Mouse (Mus musculus) frontal cortex, postnatal 25 days (tissue): ENCODE measurements at regions not wholly inside any gene's neighbourhood (a gene's known extent, or its start where the extent isn't known, plus 50 kb on each side); places are given as distances from the start of the nearest gene placed in this dataset.
A peak's percentile ranks its signal among the peaks of the same experiment; 100 is the strongest.

ENCODE experiments used
- DNase-seq, 2 experiments: peaks; one replicate each; pipeline ENCODE4 v3.0.0; 2022; ENCODE audit warnings: low spot score in 2 of 2

DNA sequence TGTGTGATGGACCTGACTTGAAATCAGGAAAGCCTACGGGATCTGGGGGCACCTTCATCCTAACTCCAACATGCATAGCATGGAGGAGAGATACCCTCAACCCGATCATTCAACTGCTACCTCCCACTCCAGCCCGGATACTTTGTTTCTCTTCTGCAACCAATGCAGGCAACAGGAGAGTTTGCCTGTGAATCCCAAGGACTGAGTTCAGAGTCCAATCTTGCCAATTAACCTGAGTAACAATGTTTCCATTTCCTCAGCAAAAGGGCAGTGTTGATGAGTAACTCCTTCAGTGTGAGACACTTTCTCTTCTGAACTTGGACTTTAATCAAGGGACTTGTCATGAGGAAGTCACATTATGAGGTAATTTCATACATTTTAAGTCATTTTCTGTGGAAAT is 129.1 kb upstream of the Gdf10 start:
- no peak for DNase-seq

DNA sequence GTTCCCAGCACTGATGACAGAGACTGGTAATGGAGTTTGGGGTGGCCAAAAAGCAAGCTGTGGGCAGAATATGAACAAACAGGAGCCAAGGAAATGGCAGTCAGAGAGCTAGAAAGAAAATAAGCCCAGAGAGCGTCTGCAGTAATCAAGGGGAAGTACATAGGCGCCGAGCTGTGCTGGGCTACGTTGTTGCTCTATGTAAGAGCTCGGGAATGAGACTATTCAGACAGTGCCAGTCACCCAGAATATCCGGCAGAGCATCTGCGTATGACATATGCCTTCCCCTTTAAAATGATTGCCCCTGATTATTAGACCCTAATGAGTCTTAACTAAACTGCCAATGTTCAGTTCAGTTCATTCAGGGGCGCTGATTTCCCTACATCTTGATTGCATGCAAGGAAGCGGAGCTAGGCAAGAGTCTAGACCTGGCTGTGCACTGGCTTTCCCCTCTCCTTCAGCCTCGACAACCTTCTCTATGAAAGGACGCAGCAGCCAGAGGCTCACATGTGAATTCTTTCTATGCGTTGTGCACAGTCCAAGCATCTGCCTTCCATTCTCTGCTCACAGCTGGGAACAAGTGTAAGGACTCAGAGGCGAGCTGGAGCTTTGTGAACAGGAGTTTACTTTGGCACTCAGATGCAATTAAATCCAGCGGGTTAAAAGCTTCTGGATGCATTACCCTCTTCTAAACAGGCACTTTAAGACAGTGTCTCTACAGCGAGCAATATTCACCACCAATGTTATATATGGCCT is 125.7 kb upstream of the Gdf10 start:
- DNase-seq, result no peak

DNA sequence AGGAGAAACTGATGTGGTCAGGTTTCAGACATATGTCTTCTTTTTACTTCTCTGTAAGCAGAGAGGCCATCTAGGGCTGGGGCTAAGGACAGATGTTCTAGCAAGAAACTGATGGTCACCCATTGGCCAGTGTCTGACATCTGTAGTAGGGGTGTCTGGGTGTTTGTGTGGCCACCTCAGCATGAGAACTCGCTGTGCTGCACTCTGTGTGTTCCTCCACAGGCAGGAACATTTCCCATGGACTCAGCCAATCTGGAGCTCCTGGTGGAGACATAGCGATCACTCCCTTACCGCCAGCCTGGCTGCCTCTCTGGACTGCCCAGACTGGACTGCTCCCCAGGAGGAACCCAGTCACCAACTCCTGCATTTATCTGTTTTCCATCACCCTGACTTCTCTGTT is 119.1 kb upstream of the Gdf10 start:
- no peak for DNase-seq

DNA sequence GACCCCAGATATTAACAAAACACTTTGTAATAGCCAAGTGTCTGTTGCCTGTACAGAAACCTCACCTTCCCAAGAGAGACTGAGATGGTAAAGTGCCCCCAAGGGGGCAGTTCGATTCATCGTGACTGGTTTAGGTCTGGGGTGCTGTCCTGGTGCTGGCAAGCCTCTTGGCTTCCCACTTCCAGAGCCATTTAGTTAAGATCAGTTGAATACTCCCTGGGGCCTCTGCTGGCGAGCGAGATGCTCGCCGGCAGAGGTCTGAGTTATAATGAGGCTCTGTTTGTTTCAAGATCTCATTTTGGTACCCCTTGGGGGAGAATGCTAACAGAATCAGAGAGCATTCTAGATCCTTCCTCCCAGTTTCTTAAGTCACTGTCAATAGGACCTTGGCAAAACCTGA is 118.7 kb upstream of the Gdf10 start:
- DNase-seq, result no peak

DNA sequence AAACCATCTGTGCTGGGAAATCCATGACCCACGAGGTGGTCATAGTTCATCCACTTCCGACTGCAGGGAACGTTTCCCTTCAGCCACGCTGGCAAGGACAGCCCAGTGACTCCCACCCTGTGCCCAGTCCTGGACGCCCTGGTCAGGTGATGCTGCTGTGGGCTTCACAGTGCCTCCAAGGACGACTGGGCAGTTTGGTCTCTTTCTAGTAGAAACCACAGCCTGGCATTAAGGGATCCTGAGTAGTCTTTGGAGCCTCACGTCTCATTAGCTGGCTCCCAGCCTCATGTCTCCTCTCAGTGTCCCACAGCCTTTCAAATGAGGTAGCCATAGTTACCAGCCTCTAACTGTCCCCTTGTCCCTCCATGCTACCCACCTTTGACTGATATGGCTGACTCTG is 116.2 kb upstream of the Gdf10 start:
- DNase-seq, result no peak

DNA sequence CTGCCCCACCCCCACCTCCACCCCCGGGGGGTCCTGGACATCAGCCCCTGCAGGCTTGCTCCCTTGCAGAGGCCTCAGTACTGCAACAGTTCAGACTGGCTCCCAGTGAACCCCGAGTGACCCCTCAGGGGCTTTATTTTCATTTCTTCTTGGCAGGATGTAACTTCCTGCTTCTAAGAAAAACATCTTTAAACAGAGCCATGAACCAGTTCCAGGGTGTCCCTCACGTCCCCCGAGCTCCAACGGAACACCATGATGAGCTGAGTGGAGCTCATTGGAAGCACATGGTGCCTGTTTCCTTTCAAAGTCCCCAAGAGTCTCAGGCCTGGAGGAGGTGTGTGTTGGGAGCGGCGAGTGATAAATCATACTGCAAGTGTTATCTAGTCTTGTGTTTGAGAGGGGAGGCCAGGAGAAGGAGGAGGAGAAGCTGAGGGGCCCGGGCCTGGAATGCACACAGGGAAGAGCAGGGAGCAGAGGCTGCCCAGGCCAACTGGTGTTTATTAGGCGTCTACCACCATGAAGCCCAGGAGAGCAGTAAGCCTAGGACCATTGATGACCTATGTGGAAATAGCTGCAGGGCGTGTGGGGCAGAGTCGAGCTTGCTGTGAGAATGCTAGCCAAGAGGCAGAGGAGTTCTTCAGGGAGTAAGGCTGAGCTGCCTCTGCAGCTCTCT is 114.7 kb upstream of the Gdf10 start:
- DNase-seq, result no peak

DNA sequence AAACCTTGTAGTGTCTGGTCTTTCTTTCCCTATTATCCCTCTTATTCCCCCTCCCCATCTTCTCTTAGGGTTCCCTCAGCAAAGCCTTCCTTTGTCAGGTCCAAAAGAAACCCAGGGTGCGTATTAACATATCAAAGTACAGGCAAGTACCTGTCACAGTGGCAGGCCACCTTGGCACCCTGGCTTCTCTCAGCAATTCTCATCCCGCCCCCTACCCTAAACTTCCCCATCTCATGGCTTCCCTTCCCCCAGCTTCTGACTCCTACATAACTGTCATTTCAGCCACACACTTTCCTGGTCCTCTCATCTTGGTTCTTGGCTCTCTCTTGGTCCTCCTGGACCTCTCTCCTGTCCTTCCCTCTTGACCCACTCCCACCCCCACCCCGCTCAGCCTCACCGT is 112.8 kb upstream of the Gdf10 start:
- no peak for DNase-seq

DNA sequence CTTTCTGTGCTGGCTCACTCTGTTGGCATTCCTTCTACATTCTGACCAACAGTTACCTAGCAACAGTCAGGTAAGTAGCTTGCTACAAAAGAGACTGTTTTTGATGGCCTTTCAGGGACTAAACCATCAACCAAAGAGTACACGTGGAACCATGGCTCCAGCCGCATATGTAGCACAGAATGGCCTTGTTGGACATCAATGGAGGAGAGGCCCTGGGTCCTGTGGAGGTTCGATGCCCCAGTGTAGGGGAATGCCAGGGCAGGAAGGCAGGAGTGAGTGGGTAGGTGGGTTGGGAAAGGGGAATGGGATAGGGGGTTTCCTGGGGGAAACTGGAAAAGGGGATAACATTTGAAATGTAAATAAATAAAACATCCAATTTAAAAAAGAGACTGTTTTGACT is 112.1 kb upstream of the Gdf10 start:
- DNase-seq, result no peak

DNA sequence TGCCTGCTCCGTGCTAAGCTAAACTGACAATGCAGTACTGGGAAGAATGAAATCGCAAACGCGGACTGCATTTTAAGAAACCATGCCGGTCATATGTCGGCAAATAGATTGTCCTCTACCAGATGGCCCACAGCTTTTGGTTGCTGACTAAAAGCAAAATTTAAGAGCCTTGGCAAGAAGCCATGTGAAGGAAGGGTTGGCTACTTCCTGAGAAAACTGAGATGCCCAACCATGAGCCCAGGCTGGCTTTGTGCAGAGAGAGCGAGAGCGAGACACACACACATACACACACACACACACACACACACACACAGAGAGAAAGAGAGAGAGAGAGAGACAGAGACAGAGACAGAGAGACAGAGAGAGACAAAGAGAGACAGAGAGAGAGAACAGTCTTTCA is 111.1 kb upstream of the Gdf10 start:
- no peak for DNase-seq

DNA sequence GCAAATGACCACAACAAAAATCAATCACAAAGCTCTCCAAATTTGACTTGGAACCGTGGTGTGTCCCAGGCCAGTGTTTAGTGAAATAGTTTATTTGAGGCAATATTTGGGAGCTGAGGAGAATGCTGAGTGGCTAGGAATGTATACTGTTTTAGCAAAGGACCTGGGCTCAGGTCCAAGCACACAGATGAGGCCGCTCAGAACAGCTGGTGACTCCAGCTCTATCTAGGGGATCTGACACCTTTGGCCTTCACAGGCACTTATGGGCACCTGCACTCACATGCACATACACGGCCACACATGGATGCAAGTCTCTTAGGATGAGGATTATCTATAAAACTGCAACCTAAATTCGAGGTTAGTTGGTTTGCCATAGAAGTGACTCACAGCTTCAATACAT is 110.6 kb upstream of the Gdf10 start:
- DNase-seq, result no peak

DNA sequence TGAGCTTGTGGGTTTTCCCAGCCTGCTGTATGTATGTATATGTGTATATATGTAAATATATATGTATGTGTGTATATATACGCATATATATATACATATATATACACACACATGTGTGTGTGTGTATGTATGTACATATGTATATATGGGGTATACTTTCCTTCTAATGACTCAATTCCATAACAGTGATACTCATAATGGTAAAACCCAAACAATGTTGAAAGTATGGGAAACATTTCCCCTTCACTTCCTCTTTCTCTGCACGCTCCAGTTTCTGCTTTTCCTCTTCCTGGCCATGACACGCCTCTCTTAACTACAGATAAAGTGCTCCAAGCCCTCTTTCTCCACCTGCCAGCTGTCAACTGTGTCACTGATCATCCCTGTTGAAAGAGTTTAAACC is 110.1 kb upstream of the Gdf10 start:
- DNase-seq, result no peak

DNA sequence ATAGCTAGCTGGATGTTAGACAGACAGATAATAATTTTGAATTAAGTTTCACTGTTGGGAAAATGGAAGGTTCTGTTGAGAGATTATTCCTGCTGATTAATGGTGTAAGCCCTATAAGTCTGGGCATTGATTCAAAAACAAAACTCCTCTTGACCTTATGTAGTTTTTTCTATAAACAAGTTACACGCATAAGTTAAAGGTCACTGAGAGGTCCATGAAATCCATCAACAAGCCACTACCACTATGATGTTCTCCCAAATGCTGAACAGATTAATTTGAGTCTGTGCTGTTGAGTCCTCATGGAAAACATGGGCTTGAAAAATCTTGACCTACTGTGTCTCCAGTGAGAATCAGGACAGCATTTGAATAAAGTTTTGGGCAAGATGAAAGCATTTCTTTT is 109.3 kb upstream of the Gdf10 start:
- no peak for DNase-seq

DNA sequence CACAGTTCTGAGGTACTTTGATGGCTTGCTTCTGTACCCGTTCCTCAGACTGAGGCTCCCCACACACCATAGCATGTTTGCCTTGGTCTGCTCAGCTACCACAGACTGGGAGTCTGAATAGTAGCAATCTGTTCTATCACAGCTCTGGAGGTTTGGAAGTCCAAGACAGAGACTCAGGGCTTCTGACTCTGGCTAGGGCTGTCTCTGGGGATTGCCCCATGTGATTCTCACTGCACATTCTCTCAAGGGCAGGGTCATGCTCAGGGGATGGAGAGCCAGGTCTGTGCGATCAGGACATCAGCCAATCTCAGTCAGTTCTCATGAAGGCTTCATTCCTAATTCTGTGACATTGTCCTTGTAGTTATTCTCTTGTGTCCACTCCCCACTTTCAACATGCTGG is 108.8 kb upstream of the Gdf10 start:
- DNase-seq, result no peak

DNA sequence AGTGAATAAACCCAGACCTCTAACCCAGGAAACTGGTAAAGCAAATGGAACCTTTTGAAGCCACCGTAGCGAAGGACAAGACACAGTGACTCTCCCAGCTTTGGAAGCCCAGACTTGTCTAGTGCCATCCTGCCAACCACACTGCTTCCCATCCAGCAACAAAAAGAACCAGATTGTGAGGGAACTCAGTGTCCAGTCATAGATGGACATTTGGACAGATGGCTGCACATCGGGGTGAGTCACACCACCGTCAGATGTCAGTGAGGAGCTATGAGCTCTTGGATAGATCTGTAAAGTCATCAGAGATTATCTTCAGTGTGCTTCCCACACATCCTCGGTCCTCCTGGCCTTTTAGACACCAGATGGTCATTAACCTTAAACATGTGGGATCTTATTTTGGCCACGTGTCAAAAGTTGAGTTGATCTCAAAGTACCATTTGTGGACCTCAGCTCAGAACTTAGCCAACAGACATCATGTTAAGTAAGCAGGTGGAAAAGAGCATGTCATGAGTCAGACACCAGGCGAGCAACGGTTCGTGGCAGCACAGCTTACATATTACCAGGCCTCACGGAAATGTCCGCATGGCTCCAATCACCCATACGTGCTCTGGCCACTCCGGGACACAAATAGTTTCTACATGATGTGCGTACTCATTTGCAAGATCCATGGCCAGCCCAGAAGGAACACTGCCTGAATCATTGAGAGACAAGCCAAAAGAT is 102.7 kb upstream of the Gdf10 start:
- no peak for DNase-seq

DNA sequence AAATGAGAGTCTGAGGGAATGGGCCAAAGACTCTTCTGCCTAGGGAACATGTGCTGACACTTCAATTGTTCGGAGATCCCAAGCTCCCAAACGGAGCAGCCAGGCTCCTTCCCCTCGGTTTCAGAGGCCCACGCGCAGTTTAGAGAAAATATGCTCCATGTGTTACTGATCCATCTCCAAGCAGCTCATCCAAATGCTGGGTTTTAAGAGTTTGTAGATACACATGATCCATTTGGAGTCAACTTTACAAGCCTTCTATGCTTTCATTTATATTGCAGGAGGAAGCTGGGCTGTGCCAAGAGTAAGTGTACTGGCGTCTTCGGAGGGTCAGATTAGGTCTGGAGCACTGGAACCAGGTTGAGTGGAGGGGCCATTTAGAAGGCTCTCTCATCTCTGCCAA is 102.0 kb upstream of the Gdf10 start:
- DNase-seq, result no peak

DNA sequence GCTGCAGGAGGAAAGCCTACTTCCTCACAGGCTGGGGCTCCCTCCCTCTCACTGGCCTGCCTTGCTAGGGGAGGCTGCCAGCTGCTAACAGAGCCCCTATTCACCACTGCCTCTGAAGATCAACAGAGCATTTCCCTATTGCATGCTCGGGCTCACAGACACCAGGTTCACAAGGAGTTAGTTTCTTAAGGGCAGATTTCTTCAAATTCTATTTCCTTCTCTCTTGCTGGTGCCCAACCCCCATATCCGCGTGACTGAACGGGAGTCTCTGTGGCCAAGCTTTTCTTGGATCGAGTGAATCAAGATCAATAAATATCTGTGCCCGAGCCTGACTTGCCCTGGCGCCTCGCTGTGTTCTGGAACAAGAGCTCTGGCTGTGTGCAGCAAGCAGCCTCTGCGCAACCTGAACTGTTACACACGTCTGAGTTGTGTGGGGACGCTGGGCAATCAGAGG is 98.9 kb upstream of the Gdf10 start:
- DNase-seq, result peak; percentile 11 to 21

DNA sequence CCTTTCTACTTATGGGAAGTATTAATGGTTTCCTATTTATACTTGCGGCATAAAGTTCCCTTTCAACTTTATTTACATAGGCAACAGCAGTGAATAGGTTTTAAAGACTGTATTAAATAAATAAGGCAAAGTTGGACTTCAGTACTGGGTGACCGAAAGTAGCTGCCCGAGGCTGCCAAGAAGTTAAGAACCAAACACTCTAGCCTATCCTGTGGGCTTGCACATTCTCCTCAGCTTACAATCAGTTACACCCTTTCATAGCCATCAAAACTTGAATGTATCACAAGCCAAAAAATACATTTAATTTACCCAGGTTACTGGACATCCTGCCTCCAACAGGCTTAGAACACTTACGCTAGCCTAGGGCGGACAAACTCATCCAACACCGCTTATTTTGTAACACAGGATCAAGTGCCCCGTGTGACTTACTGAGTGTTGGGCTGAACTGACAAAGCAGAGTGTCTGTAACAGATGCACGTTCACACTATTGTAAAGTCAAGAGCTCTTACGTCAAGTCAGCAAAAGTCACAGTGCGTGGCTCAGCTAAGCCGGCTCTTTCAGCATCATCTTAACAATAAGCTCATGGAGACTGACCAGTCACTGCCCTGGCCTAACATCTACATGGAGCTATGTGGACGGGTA is 97.3 kb upstream of the Gdf10 start:
- no peak for DNase-seq

DNA sequence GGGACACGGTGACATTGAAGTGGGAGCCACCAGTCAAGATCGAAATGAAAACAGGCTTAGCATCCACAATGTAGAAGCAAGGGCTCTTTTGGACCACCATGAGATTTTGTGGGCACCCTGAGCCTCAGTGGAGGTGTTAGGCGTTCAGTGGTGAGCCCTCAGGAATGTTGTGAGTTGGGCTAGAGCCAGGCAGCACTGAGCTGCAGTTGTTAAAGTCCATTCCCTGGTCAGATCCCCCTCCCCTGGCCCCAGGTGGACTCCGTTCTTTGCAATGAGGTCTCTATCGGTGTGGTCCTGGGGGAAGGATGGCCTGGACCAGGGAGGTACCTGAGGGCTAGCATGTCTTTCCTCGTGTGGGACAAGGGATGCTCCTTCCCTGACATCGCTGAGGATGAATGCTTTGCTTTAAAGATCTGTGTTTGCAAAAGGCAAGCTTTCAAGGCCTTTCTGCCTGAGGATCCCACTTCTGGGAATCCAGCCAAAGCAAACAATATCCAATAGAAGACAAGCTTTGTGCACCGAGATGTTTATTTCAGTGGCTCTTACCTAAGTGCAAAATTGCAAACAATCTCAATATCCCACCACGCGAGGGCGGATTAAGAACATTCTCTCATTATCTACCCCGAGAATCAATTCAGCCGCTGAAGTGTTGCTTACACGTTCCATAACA is 90.6 kb upstream of the Gdf10 start:
- DNase-seq, result no peak

DNA sequence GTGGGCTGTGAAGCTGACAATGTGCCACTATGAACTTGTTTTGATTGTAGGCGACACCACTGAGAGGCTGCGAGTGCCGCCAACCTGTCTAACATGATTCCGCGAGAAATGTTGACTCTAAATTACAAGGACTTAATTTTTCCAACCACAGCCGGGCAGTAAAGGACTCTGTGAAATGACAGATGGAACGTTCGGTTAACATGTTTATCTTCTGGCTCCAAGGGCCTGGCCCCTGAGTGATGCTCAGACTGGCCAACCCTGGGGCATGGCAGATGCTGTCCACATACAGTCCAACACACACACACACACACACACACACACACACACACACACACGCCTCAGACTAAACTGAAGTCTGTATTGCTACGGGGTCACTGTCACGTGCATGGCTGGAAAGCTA is 87.0 kb upstream of the Gdf10 start:
- no peak for DNase-seq

DNA sequence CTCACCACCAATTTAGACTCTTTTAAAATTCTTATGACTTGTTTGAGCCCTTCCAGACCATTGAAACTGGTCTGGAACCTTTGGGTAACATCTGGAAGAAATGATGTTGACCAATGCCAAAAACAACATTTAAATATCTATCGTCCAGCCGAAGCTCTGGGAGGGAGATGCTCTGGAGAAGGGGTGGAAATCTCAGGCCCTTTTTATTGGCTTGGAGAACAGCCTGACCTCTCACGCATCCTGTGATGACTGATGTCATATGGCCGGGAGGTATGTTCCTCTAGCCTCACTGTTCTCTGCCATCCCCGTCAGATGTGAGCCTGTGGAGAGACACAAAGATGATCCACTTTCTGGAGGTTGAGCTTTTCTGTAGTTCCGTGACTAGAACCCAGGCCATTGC is 81.6 kb upstream of the Gdf10 start:
- no peak for DNase-seq

DNA sequence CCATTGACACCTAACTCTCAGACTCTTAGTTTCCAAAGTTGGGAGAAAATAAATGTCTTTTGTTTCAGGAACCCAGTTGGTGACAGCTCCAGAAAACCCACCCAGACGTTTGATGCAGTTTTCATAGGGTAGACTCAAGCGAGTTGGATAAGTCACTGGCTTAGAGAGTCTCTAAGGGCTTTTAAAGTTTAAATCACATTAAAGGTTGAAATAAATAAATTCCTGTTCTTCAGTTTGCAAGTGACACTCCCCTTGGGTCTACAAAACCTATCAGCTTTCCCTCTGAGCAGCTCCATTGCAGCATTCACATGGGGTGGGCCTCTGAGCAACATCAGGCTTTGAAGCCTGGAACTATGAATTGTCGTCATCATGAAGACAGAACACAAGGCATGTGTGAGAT is 69.9 kb upstream of the Gdf10 start:
- DNase-seq, result no peak

DNA sequence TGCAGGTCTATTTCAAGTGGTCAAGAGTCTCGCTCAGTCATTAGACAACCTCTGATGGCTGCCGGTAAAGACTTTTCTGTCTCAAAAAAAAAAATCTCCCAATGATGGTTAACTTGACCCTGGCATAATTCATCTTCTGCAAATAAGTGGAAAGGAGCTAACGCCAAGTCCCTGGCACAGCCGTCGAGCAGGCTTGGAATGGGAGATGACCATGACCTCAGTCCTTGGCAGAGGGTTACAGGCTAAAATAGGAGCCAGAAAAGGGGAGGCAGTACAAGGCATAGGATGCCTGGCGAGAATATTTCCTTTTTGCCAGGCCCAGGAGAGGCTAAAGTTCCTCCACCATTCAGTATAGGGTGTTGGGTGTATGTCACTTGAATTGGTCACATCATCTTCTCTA is 69.2 kb upstream of the Gdf10 start:
- no peak for DNase-seq
